Mouse (Mus musculus) heart, adult 2 months (tissue): ENCODE results near the gene Adat3. TPM values are rescaled to one million over a fixed set of nuclear protein-coding genes. Genes with fewer than 3 reads are reported as not detected.

Experiments
- DNase-seq, 2 experiments: peaks; one replicate each; pipeline ENCODE4 v3.0.0; 2021
- H3K27ac ChIP-seq: fragments of 200-600 bp; 2 replicates; pipeline ENCODE4 v1.8.1; 2022
- H3K27me3 ChIP-seq: fragments of 200-500 bp; 2 replicates; pipeline ENCODE4 v1.6.1; 2012; ENCODE audit warnings: mild to moderate bottlenecking, low read length, inconsistent platforms, mixed read lengths; ENCODE audit not compliant: control insufficient read depth, insufficient read depth
- H3K36me3 ChIP-seq: fragments of 200-500 bp; 2 replicates; pipeline ENCODE4 v1.6.1; 2012; ENCODE audit warnings: low read length, inconsistent platforms; ENCODE audit not compliant: control insufficient read depth, insufficient read depth
- H3K4me1 ChIP-seq: fragments of 200-500 bp; 2 replicates; pipeline ENCODE4 v1.6.1; 2011; ENCODE audit warnings: low read length; ENCODE audit not compliant: control insufficient read depth, insufficient read depth
- H3K4me3 ChIP-seq: fragments of 200-600 bp; 2 replicates; pipeline ENCODE4 v1.8.1; 2022
- H3K79me2 ChIP-seq: fragments of 200-500 bp; replicated peaks from 2 replicates; pipeline ENCODE4 v1.6.1; 2012; ENCODE audit warnings: mild to moderate bottlenecking, inconsistent platforms, low read length, moderate library complexity, mixed read lengths; ENCODE audit not compliant: control insufficient read depth, insufficient read depth
- H3K9ac ChIP-seq: fragments of 200-500 bp; 2 replicates; pipeline ENCODE4 v1.6.1; 2012; ENCODE audit warnings: low read depth, mild to moderate bottlenecking, control low read depth, inconsistent platforms, low read length, mixed read lengths
- CTCF ChIP-seq: fragments of 200-600 bp; IDR thresholded peaks from 2 replicates; pipeline ENCODE4 v1.8.1; 2022; ENCODE audit warnings: antibody characterized with exemption, mild to moderate bottlenecking, moderate library complexity
- EP300 ChIP-seq: fragments of 200-500 bp; IDR thresholded peaks from 2 replicates; pipeline ENCODE4 v1.6.1; 2011; ENCODE audit warnings: low read depth, low read length, control low read depth; ENCODE audit not compliant: insufficient read depth
- POLR2A ChIP-seq: fragments of 200-500 bp; IDR thresholded peaks from 2 replicates; pipeline ENCODE4 v1.6.1; 2011; ENCODE audit warnings: mild to moderate bottlenecking, low read depth, low read length, control low read depth; ENCODE audit not compliant: insufficient read depth
- WGBS: fragments of 180-500 bp; shearing (Covaris S2); methylation state at CpG from one replicate; pipeline ENCODE4 v1.1.7; 2018; 5-methylcytosine and 5-hydroxymethylcytosine counted together
- intact Hi-C: fragments of 180-260 bp; cut with DNase I; formaldehyde crosslinking; loops from one replicate; pipeline ENCODE4 v1.15.1; 2025
- polyA plus RNA-seq: library from polyadenylated mRNA; depleted of rRNA; stranded (reverse); fragments of >200 nt; gene quantifications from 2 replicates; pipeline ENCODE4 v1.2.3, GENCODE M21; 2012
- total RNA-seq, 2 experiments: library from RNA; stranded (reverse); gene quantifications; 2 replicates each; pipeline ENCODE4 v1.2.3; 2021

The Adat3 gene
- total and polyA plus RNA-seq, 3 experiments, result 0.60 to 2.5 (median 1.1) TPM

- peak; percentile 38 to 42 for DNase-seq
- Histone ChIP-seq H3K36me3 (no peaks in the 10 kb centered on the region), H3K9ac (no peak overlapping the region), H3K27me3 (no peaks in the 10 kb centered on the region), H3K4me1 (peaks cover 23% of the 10 kb centered on the region), H3K27ac (peak overlapping the region; percentile 84), H3K4me3 (no peak overlapping the region), H3K79me2 (peaks cover 5% of the 10 kb centered on the region; the same call in 1 of the 2 replicates)
- 31% methylated on average over 12 of the region's 12 CpGs for WGBS
- TF ChIP-seq POLR2A (no peak), CTCF (no peak), EP300 (no peak)
- intact Hi-C loops, result no loop called here
Observed at GRCm38 (mm10) chr10:80584045-80584488, 18.6 kb upstream of the Adat3 start.

- intact Hi-C loops, result no loop called here
- H3K4me3 ChIP-seq, result no peak overlapping the region
- no peaks in the 10 kb centered on the region for H3K36me3 ChIP-seq
Observed at GRCm38 (mm10) chr10:80584642-80585552, 17.8 kb upstream of the Adat3 start.

GRCm38 (mm10) chr10:80585581-80585980 is 17.1 kb upstream of the Adat3 start:
- Histone ChIP-seq H3K79me2 (peaks cover 5% of the 10 kb centered on the region; the same call in 1 of the 2 replicates), H3K4me3 (peak overlapping the region; percentile 37; the same call in 1 of the 2 replicates), H3K36me3 (no peaks in the 10 kb centered on the region), H3K9ac (no peak overlapping the region), H3K4me1 (peaks cover 25% of the 10 kb centered on the region), H3K27ac (peak overlapping the region; percentile 84), H3K27me3 (no peaks in the 10 kb centered on the region)
- WGBS, result 82% methylated on average over 8 of the region's 8 CpGs
- intact Hi-C loops, result no loop called here
- DNase-seq, result no peak
- TF ChIP-seq CTCF (no peak), POLR2A (no peak), EP300 (no peak)

More at GRCm38 (mm10) chr10:80584642-80585552, 17.8 kb upstream of the Adat3 start:
- Histone ChIP-seq H3K79me2 (peaks cover 5% of the 10 kb centered on the region; the same call in 1 of the 2 replicates), H3K9ac (no peak overlapping the region; the same call in 1 of the 2 replicates), H3K4me1 (peaks cover 24% of the 10 kb centered on the region), H3K27ac (peak overlapping the region; percentile 84), H3K27me3 (no peaks in the 10 kb centered on the region)
- no peak for TF ChIP-seq EP300
- no peak for TF ChIP-seq CTCF
- no peak for TF ChIP-seq POLR2A
- WGBS, result 39% methylated on average over 12 of the region's 12 CpGs
- DNase-seq, result peak in 1 of 2 experiments; percentile 23

GRCm38 (mm10) chr10:80586407-80587304 is 16.0 kb upstream of the Adat3 start:
- no peak for DNase-seq
- intact Hi-C loops, result no loop called here
- Histone ChIP-seq H3K27ac (peak overlapping the region; percentile 84), H3K79me2 (peaks cover 5% of the 10 kb centered on the region; the same call in 1 of the 2 replicates), H3K4me1 (peaks cover 25% of the 10 kb centered on the region), H3K9ac (peak overlapping the region; percentile 67), H3K27me3 (no peaks in the 10 kb centered on the region), H3K36me3 (no peaks in the 10 kb centered on the region), H3K4me3 (peak overlapping the region; percentile 37)
- WGBS, result 78% methylated on average over 50 of the region's 51 CpGs
- no peak for TF ChIP-seq EP300
- no peak for TF ChIP-seq CTCF

- TF ChIP-seq CTCF, result no peak
- TF ChIP-seq EP300, result peak; percentile 89; the same call in 1 of the 2 replicates
- peak; percentile 63 for TF ChIP-seq POLR2A
- no peaks in the 10 kb centered on the region for H3K27me3 ChIP-seq
- peaks cover 5% of the 10 kb centered on the region; the same call in 1 of the 2 replicates for H3K79me2 ChIP-seq
- 34% methylated on average over 4 of the region's 4 CpGs for WGBS
- H3K4me1 ChIP-seq, result peaks cover 25% of the 10 kb centered on the region
- H3K36me3 ChIP-seq, result no peaks in the 10 kb centered on the region
- peak; percentile 66 to 74 for DNase-seq
- peak overlapping the region; percentile 37 for H3K4me3 ChIP-seq
- intact Hi-C loops, result no loop called here
- peak overlapping the region; percentile 84 for H3K27ac ChIP-seq
- H3K9ac ChIP-seq, result no peak overlapping the region
Observed at GRCm38 (mm10) chr10:80587305-80587657, 15.4 kb upstream of the Adat3 start.
